Mouse (Mus musculus) megakaryocyte, embryonic 14.5 days (primary cell): ENCODE data around the gene Htr5a. TPM values are rescaled to one million over a fixed set of nuclear protein-coding genes. Genes with fewer than 3 reads are reported as not detected.

Source experiments
- H3K27me3 ChIP-seq: replicated peaks from 2 replicates; pipeline ENCODE3; 2012; ENCODE audit warnings: inconsistent platforms
- H3K36me3 ChIP-seq: replicated peaks from 2 replicates; pipeline ENCODE3; 2012; ENCODE audit warnings: low read length, inconsistent platforms, mixed read lengths
- H3K4me1 ChIP-seq: 2 replicates; pipeline ENCODE4 v1.6.1; 2012; ENCODE audit warnings: inconsistent platforms
- H3K4me3 ChIP-seq: replicated peaks from 2 replicates; pipeline ENCODE3; 2012; ENCODE audit warnings: moderate library complexity, mild to moderate bottlenecking, inconsistent platforms
- H3K9me3 ChIP-seq: 2 replicates; pipeline ENCODE4 v1.6.1; 2012; ENCODE audit warnings: inconsistent platforms
- FLI1 ChIP-seq: IDR thresholded peaks from 2 replicates; pipeline ENCODE4 v1.6.1; 2012; ENCODE audit warnings: low read length, inconsistent platforms, mixed read lengths
- GATA1 ChIP-seq: IDR thresholded peaks from 3 replicates; pipeline ENCODE4 v1.6.1; 2012; ENCODE audit warnings: mixed read lengths, low read length, inconsistent platforms, borderline replicate concordance
- polyA plus RNA-seq: library from polyadenylated mRNA; stranded (reverse); fragments of >175 nt; gene quantifications from 2 replicates; pipeline ENCODE4 v1.2.3, GENCODE M21; 2012; ENCODE audit warnings: low replicate concordance; ENCODE audit not compliant: insufficient read depth

The Htr5a gene
- polyA plus RNA-seq, 1 experiment, result not detected

- Histone ChIP-seq H3K9me3 (no peaks in the 10 kb centered on the region), H3K36me3 (no peaks in the 10 kb centered on the region), H3K4me1 (peaks cover 5% of the 10 kb centered on the region; the same call in 1 of the 2 replicates), H3K4me3 (no peak overlapping the region), H3K27me3 (peaks cover 32% of the 10 kb centered on the region)
- no peak for TF ChIP-seq FLI1
- TF ChIP-seq GATA1, result no peak
Observed at GRCm38 (mm10) chr5:27842671-27843320, 847 bp downstream of the Htr5a start.

- peaks cover 25% of the 10 kb centered on the region for H3K27me3 ChIP-seq
- TF ChIP-seq GATA1 (no peak), FLI1 (no peak)
Observed at GRCm38 (mm10) chr5:27846979-27847378, 5.0 kb downstream of the Htr5a start.

GRCm38 (mm10) chr5:27854290-27854689, 12.3 kb downstream of the Htr5a start:
- no peaks in the 10 kb centered on the region for H3K36me3 ChIP-seq
- no peaks in the 10 kb centered on the region for H3K9me3 ChIP-seq
- no peaks in the 10 kb centered on the region for H3K4me1 ChIP-seq
- peaks cover 20% of the 10 kb centered on the region for H3K27me3 ChIP-seq
- no peak overlapping the region for H3K4me3 ChIP-seq
- TF ChIP-seq FLI1, result no peak
- no peak for TF ChIP-seq GATA1

More at GRCm38 (mm10) chr5:27846979-27847378, 5.0 kb downstream of the Htr5a start:
- Histone ChIP-seq H3K4me1 (peaks cover under 1% of the 10 kb centered on the region; the same call in 1 of the 2 replicates), H3K4me3 (no peak overlapping the region), H3K9me3 (no peaks in the 10 kb centered on the region), H3K36me3 (no peaks in the 10 kb centered on the region)

- TF ChIP-seq FLI1 (no peak), GATA1 (no peak)
- no peaks in the 10 kb centered on the region for H3K4me1 ChIP-seq
- H3K4me3 ChIP-seq, result no peak overlapping the region
- H3K9me3 ChIP-seq, result no peaks in the 10 kb centered on the region
- no peaks in the 10 kb centered on the region for H3K36me3 ChIP-seq
- peaks cover 16% of the 10 kb centered on the region for H3K27me3 ChIP-seq
Observed at GRCm38 (mm10) chr5:27855726-27856125, 13.8 kb downstream of the Htr5a start.

GRCm38 (mm10) chr5:27873240-27874082, 31.5 kb downstream of the Htr5a start:
- Histone ChIP-seq H3K27me3 (no peaks in the 10 kb centered on the region), H3K4me3 (no peak overlapping the region), H3K4me1 (no peaks in the 10 kb centered on the region; the same call in 1 of the 2 replicates), H3K36me3 (no peaks in the 10 kb centered on the region), H3K9me3 (no peaks in the 10 kb centered on the region; the same call in 1 of the 2 replicates)
- TF ChIP-seq FLI1, result no peak
- TF ChIP-seq GATA1, result no peak

- TF ChIP-seq FLI1, result no peak
- TF ChIP-seq GATA1, result no peak
- Histone ChIP-seq H3K9me3 (no peaks in the 10 kb centered on the region; the same call in 1 of the 2 replicates), H3K27me3 (peaks cover 2% of the 10 kb centered on the region), H3K36me3 (no peaks in the 10 kb centered on the region), H3K4me1 (no peaks in the 10 kb centered on the region; the same call in 1 of the 2 replicates), H3K4me3 (no peak overlapping the region)
Observed at GRCm38 (mm10) chr5:27874211-27874610, 32.3 kb downstream of the Htr5a start.

GRCm38 (mm10) chr5:27875341-27876105, 33.6 kb downstream of the Htr5a start:
- peaks cover 2% of the 10 kb centered on the region for H3K27me3 ChIP-seq
- TF ChIP-seq FLI1 (no peak), GATA1 (no peak)
- no peaks in the 10 kb centered on the region; the same call in 1 of the 2 replicates for H3K4me1 ChIP-seq
- H3K36me3 ChIP-seq, result no peaks in the 10 kb centered on the region
- no peak overlapping the region for H3K4me3 ChIP-seq
- no peaks in the 10 kb centered on the region; the same call in 1 of the 2 replicates for H3K9me3 ChIP-seq

- Histone ChIP-seq H3K27me3 (peaks cover 6% of the 10 kb centered on the region), H3K4me3 (no peak overlapping the region), H3K9me3 (no peaks in the 10 kb centered on the region), H3K36me3 (no peaks in the 10 kb centered on the region), H3K4me1 (no peaks in the 10 kb centered on the region)
- TF ChIP-seq GATA1 (no peak), FLI1 (no peak)
Observed at GRCm38 (mm10) chr5:27878356-27878755, 36.4 kb downstream of the Htr5a start.

GRCm38 (mm10) chr5:27879726-27880125, 37.8 kb downstream of the Htr5a start:
- Histone ChIP-seq H3K9me3 (no peaks in the 10 kb centered on the region), H3K36me3 (no peaks in the 10 kb centered on the region), H3K27me3 (peaks cover 6% of the 10 kb centered on the region), H3K4me3 (no peak overlapping the region), H3K4me1 (no peaks in the 10 kb centered on the region)
- TF ChIP-seq FLI1 (no peak), GATA1 (no peak)
